Mouse (Mus musculus) ES-E14 (cell line): ENCODE measurements around the gene Rbm4.

ENCODE experiments used
- CHD2 ChIP-seq: IDR thresholded peaks from 2 replicates; pipeline ENCODE4 v1.6.1; 2014; ENCODE audit warnings: mild to moderate bottlenecking, low read depth, low read length, inconsistent platforms
- ZC3H11A ChIP-seq: IDR thresholded peaks from 2 replicates; pipeline ENCODE4 v1.6.1; 2012; ENCODE audit warnings: low read depth, mild to moderate bottlenecking, inconsistent platforms, low read length, borderline replicate concordance
- ZNF384 ChIP-seq: IDR thresholded peaks from 2 replicates; pipeline ENCODE4 v1.6.1; 2012; ENCODE audit warnings: low read depth, low read length, inconsistent platforms

DNA sequence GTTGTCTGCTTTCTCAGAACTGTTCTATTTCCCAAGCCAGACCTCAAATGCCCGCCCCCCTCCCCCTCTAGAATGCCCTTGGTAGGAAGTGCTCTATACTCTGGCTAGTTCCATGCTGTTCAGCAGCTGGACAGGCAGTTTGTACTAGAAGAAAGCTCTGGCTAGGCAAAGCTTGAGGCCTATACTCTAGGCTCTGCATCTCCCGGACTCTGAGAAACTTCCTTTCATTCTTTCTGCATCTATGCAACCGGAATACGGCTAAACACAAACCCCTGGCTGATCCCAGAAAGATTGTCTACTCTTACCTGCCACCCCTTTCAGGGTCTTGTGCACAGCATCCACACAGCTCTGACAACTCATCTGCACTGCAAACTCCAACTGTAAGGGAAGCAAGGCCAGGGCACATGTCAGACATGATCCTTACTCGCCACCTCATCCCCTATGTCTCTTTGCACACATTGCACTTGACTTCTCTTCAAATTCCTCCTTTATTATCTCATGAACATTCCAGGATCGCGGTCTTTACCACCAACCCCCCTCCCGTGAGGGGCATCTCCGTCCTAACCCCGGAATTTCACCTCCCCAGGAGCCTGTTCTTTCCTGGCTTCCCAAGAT lies 44.9 kb upstream of the Rbm4 start:
- TF ChIP-seq ZC3H11A = no peak
- no peak for TF ChIP-seq CHD2
- TF ChIP-seq ZNF384 = no peak
